Mouse (Mus musculus) liver, embryonic 12.5 days (tissue): ENCODE results near the gene Lrp1. TPM values are rescaled to one million over a fixed set of nuclear protein-coding genes. Genes with fewer than 3 reads are reported as not detected.

Experiments
- ATAC-seq: fragments of 200-750 bp; cut with Nextera tagmentation; 2 replicates; pipeline ENCODE4 v1.8.0; 2017; ENCODE audit warnings: moderate number of reproducible peaks, mild to moderate bottlenecking, moderate library complexity
- H3K27ac ChIP-seq: fragments of 300-500 bp; sonication (generic); 2 replicates; pipeline ENCODE4 v1.5.1; 2016; ENCODE audit warnings: mild to moderate bottlenecking
- H3K27me3 ChIP-seq: fragments of 300-500 bp; sonication (generic); replicated peaks from 2 replicates; pipeline ENCODE4 v1.6.1; 2016; ENCODE audit warnings: mild to moderate bottlenecking, moderate library complexity
- H3K36me3 ChIP-seq: fragments of 300-500 bp; sonication (generic); 2 replicates; pipeline ENCODE4 v1.6.1; 2016; ENCODE audit warnings: mild to moderate bottlenecking, moderate library complexity
- H3K4me1 ChIP-seq: fragments of 300-500 bp; sonication (generic); 2 replicates; pipeline ENCODE4 v1.6.1; 2016
- H3K4me2 ChIP-seq: fragments of 300-500 bp; sonication (generic); 2 replicates; pipeline ENCODE4 v1.6.1; 2016; ENCODE audit warnings: mild to moderate bottlenecking, moderate library complexity
- H3K4me3 ChIP-seq: fragments of 300-500 bp; sonication (generic); 2 replicates; pipeline ENCODE4 v1.5.1; 2016; ENCODE audit warnings: mild to moderate bottlenecking, moderate library complexity
- H3K9ac ChIP-seq: fragments of 300-500 bp; sonication (generic); 2 replicates; pipeline ENCODE4 v1.6.1; 2016; ENCODE audit warnings: mild to moderate bottlenecking, moderate library complexity
- H3K9me3 ChIP-seq: fragments of 300-500 bp; sonication (generic); replicated peaks from 2 replicates; pipeline ENCODE4 v1.6.1; 2016; ENCODE audit warnings: mild to moderate bottlenecking, moderate library complexity
- WGBS: fragments of 180-500 bp; shearing (Covaris S2); methylation state at CpG from one replicate; pipeline ENCODE4 v1.1.7; 2016; ENCODE audit not compliant: insufficient replicate concordance; 5-methylcytosine and 5-hydroxymethylcytosine counted together
- polyA plus RNA-seq: library from polyadenylated mRNA; unstranded; fragments of >200 nt; fragmentation: Nextera tagmentation; extraction: Ambion mirVana; gene quantifications from 2 replicates; pipeline ENCODE4 v1.2.1, GENCODE M21; 2016

The Lrp1 gene
- polyA plus RNA-seq, 1 experiment from 2014 or later, result 22.8 TPM

DNA sequence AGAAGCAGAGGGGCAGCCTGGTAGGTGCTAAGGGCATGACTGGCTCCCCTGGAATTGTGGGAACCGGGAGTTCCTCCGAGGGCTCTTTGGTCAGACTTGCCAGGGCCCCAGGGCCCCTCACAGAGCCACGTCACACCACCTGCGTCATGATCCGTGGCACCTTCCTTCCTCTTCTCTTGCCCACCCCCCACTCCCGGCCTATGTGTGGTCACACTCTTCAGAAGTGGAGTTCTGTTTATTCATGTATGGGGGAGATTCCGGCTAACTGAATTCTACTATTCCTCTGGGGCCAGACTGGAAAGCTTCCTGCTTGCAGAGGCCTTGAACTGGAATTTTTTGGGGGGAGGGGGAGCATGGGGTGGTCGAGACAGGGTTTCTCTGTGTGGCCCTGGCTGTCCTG is 57.1 kb downstream of the Lrp1 start:
- Histone ChIP-seq H3K4me3 (no peak overlapping the region), H3K27me3 (peaks cover 17% of the 10 kb centered on the region), H3K9ac (no peak overlapping the region), H3K4me1 (no peaks in the 10 kb centered on the region), H3K4me2 (no peak overlapping the region), H3K27ac (no peak overlapping the region), H3K9me3 (no peaks in the 10 kb centered on the region), H3K36me3 (peaks cover 62% of the 10 kb centered on the region)
- WGBS, result 36% methylated on average over 8 of the region's 8 CpGs
- ATAC-seq, result no peak

DNA sequence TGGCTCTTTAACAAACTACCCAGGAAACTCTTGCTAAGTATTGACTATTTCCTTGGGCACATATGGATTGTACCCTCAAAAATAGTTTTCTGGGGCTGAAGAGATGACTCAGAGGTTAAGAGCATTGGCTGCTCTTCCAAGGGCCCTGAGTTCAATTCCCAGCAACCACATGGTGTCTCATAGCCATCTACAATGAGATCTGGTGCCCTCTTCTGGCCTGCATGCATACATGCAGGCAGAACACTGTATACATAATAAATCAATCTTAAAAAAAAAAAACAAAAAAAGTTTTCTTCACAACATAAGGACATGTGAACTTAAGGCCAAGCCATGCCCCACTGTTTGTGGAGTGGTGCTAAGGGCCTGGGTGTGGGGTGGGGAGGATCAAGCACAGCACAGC is 59.8 kb downstream of the Lrp1 start:
- peaks cover 5% of the 10 kb centered on the region for H3K27me3 ChIP-seq
- no peaks in the 10 kb centered on the region for H3K9me3 ChIP-seq
- no peaks in the 10 kb centered on the region for H3K4me1 ChIP-seq
- H3K27ac ChIP-seq, result no peak overlapping the region
- H3K4me3 ChIP-seq, result no peak overlapping the region
- H3K4me2 ChIP-seq, result no peak overlapping the region
- no peak overlapping the region for H3K9ac ChIP-seq
- no peak for ATAC-seq
- H3K36me3 ChIP-seq, result peaks cover 66% of the 10 kb centered on the region

DNA sequence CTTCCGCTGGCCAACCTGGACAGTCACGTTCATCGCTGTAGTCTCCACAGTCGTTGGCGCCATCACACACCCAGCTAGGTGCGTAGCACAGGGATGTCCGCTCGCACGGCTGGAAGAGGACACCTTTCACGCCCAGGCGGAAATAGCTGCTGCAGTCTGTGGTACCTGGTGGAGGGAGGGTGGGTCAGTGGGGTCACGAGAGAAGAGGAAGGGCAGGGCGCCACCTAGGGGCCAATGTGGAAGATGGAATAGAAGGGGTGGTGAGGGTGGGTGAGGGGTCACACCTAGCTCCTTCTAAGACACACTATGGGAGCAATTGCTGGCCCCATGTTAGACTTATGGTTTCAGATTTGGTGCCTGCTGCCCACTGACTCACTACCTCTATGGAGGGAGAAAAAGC is 63.6 kb downstream of the Lrp1 start:
- Histone ChIP-seq H3K27ac (no peak overlapping the region), H3K4me3 (no peak overlapping the region), H3K4me1 (no peaks in the 10 kb centered on the region), H3K9ac (no peak overlapping the region), H3K36me3 (peaks cover 88% of the 10 kb centered on the region), H3K27me3 (no peaks in the 10 kb centered on the region), H3K9me3 (no peaks in the 10 kb centered on the region), H3K4me2 (no peak overlapping the region)
- no peak for ATAC-seq
- WGBS, result 80% methylated on average over 13 of the region's 13 CpGs

DNA sequence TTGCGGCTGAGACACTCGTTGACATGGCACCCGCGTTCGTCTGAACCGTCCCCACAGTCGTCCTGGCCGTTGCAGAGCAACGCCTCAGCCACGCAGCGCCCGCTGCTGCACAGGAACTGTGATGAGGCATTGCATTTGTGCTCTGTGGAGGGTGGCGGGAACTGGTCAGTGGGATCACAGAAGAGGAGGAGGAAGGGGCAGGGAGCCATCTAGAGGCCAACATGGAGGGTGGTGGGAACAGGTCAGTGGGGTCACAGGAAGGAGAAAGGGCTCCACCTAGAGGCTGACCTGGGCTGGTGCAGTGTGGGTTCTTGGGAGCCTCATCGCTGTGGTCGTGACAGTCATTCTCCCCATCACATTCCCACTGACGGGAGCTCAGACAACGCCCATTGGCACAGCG is 65.2 kb downstream of the Lrp1 start:
- H3K9ac ChIP-seq, result no peak overlapping the region
- H3K36me3 ChIP-seq, result peaks cover 95% of the 10 kb centered on the region
- WGBS, result 59% methylated on average over 18 of the region's 18 CpGs
- no peak overlapping the region for H3K27ac ChIP-seq
- H3K4me2 ChIP-seq, result no peak overlapping the region
- H3K27me3 ChIP-seq, result 0 out of 2 replicates have a peak, but pooled peaks cover 4% of the 10 kb centered on the region
- H3K4me1 ChIP-seq, result no peaks in the 10 kb centered on the region
- no peak for ATAC-seq
- no peaks in the 10 kb centered on the region for H3K9me3 ChIP-seq
- no peak overlapping the region for H3K4me3 ChIP-seq

DNA sequence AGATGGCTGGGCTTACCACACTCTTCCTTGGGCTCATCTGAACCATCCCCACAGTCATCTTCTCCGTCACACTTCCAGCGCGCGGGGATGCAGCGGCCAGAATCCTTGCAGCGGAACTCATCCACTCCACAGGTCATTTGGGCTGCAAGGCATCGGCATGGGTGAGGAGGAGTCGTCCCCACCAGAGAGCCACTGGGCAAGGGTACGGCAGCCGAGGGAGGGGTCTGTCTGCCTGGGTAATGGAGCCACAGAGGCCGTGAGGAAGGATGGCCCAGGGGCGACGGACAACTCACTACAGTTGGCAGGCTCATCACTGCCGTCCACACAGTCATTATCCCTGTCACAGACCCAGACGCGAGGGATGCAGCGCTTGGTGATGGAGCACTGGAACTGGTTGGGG is 71.1 kb downstream of the Lrp1 start:
- H3K4me2 ChIP-seq, result no peak overlapping the region
- H3K9ac ChIP-seq, result no peak overlapping the region
- H3K27ac ChIP-seq, result no peak overlapping the region
- no peaks in the 10 kb centered on the region for H3K9me3 ChIP-seq
- no peaks in the 10 kb centered on the region for H3K4me1 ChIP-seq
- peaks cover 20% of the 10 kb centered on the region for H3K27me3 ChIP-seq
- no peak for ATAC-seq
- H3K4me3 ChIP-seq, result no peak overlapping the region
- WGBS, result 83% methylated on average over 17 of the region's 17 CpGs
- peaks cover 90% of the 10 kb centered on the region for H3K36me3 ChIP-seq

DNA sequence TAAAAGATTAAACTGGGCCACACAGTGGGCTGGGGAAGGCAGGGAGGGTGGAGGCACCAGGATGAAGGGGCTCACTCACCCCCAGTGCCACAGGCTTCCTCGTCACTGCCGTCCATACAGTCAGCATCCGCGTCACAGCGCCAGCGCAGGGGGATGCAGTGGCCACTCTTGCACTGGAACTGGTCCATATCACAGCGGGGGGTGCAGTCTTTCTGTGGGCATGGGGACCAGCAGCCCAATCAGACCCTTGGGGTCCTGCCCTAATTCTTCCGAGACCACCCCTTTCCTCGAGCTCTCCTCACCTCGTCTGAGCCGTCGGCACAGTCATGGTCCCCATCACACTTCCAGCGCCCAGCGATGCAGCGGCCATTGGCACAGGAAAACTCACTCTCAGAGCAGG is 72.7 kb downstream of the Lrp1 start:
- 84% methylated on average over 15 of the region's 15 CpGs for WGBS
- Histone ChIP-seq H3K27me3 (peaks cover 20% of the 10 kb centered on the region), H3K4me2 (no peak overlapping the region), H3K27ac (no peak overlapping the region), H3K4me1 (no peaks in the 10 kb centered on the region), H3K9me3 (no peaks in the 10 kb centered on the region), H3K36me3 (peaks cover 82% of the 10 kb centered on the region), H3K4me3 (no peak overlapping the region), H3K9ac (no peak overlapping the region)
- no peak for ATAC-seq

DNA sequence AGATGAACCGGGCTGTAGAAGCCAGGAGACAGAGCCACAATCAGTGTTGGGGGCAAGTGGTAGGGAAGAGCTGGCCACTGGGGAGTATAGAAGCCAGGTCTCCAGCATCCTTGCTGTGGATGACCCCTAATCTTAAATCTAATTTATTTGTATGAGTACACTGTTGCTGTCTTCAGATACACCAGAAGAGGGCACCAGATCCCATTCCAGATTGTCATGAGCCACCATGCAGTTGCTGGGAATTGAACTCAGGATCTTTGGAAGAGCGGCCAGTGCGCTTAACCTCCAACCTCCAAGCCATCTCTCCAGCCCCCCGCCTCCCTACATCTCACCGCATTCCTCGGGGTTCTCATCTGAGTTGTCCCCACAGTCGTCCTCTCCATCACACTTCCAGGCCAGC is 74.4 kb downstream of the Lrp1 start:
- H3K4me2 ChIP-seq, result no peak overlapping the region
- no peak overlapping the region for H3K27ac ChIP-seq
- H3K27me3 ChIP-seq, result peaks cover 26% of the 10 kb centered on the region
- peaks cover 82% of the 10 kb centered on the region for H3K36me3 ChIP-seq
- no peak overlapping the region for H3K4me3 ChIP-seq
- H3K4me1 ChIP-seq, result no peaks in the 10 kb centered on the region
- WGBS, result 63% methylated on average over 7 of the region's 7 CpGs
- no peaks in the 10 kb centered on the region for H3K9me3 ChIP-seq
- no peak overlapping the region for H3K9ac ChIP-seq
- no peak for ATAC-seq

DNA sequence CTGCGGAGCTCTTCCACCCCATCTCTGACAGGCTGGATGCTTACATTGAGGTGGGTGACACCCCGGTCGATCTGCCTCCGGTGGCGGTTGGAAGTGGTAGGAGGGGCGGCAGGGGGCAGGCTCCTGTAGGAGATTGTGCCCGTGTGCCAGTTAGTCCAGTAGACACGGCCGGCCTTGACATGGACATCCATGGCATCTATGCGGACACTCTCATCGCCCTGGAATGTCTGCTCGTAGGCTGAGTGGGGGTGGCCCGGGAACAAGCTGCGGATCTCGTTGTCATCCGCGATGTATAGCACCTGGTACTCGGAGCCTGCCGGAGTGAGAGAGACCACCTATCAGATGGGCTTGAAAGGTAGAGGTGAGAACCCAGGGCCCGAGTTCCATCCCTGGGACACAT is 76.6 kb downstream of the Lrp1 start:
- Histone ChIP-seq H3K27ac (no peak overlapping the region), H3K27me3 (peaks cover 26% of the 10 kb centered on the region), H3K9me3 (no peaks in the 10 kb centered on the region), H3K4me3 (no peak overlapping the region), H3K36me3 (peaks cover 76% of the 10 kb centered on the region), H3K9ac (no peak overlapping the region), H3K4me2 (no peak overlapping the region), H3K4me1 (no peaks in the 10 kb centered on the region)
- 82% methylated on average over 20 of the region's 20 CpGs for WGBS
- no peak for ATAC-seq

DNA sequence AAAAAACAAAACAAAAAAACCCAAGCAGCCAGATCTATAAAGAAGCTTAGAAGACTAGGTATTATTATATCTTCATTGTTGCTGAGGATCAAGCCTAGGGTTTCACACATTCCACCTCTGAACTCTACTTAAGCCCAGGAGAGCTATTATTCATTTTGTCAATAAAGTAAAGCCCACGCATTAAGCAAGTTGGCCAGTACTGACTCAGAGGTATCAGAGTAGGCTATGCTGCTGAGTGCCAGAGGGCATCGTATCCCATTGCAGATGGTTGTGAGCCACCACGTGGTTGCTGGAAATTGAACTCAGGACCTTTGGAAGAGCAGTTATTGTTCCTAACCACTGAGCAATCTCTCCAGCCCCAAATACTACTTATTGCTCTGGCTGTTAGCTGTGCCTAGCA is 77.0 kb downstream of the Lrp1 start:
- no peak overlapping the region for H3K4me2 ChIP-seq
- no peak for ATAC-seq
- 66% methylated on average over 3 of the region's 3 CpGs for WGBS

DNA sequence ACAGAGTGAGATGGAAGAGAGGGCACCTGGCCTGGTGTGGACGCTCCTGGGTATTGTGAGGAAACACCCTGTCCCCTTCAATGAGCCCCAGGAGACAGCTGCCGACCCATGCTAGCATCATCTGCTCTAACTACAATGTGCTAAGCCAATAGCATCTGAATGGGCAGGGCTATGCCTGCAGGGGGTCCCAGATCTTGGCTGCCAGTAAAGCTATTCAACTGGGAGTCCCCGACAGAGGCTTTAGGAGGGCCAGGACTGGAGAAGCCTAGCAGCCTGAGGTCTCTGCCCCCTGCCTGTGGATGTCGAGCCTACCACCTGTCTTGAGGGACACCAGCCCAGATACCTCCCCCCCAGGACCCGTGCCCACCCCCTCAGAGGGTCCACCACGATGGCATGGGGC is 78.2 kb downstream of the Lrp1 start:
- ATAC-seq, result no peak
- no peaks in the 10 kb centered on the region for H3K4me1 ChIP-seq
- H3K27me3 ChIP-seq, result peaks cover 38% of the 10 kb centered on the region
- H3K4me3 ChIP-seq, result no peak overlapping the region
- no peak overlapping the region for H3K9ac ChIP-seq
- H3K4me2 ChIP-seq, result no peak overlapping the region
- peaks cover 68% of the 10 kb centered on the region for H3K36me3 ChIP-seq
- no peak overlapping the region for H3K27ac ChIP-seq
- no peaks in the 10 kb centered on the region for H3K9me3 ChIP-seq
- WGBS, result 56% methylated on average over 6 of the region's 6 CpGs

More for the DNA sequence above, 77.0 kb downstream of the Lrp1 start:
- Histone ChIP-seq H3K9me3 (no peaks in the 10 kb centered on the region), H3K4me1 (no peaks in the 10 kb centered on the region), H3K4me3 (no peak overlapping the region), H3K27me3 (peaks cover 28% of the 10 kb centered on the region), H3K9ac (no peak overlapping the region), H3K27ac (no peak overlapping the region), H3K36me3 (peaks cover 75% of the 10 kb centered on the region)

DNA sequence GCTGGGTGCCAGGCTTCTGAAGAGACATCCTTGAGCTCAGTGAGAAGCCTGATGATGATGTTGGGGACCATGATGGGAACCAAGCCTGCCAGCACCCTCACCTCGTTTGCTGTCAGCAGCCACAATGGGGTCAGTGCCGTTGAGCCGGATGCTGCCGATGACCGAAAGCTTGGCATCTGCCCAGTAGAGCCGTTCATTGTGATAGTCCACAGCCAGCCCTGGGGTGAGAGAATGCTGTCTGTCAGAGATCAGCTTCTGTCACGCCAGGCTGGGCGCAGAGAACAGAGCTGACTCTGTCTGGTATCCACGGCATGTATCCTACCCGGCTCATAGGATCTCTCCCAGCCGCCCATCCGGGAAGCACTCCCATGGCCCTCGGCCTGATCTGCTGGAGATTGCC is 78.9 kb downstream of the Lrp1 start:
- Histone ChIP-seq H3K4me2 (no peak overlapping the region), H3K27ac (no peak overlapping the region), H3K9me3 (no peaks in the 10 kb centered on the region), H3K27me3 (peaks cover 44% of the 10 kb centered on the region), H3K4me3 (no peak overlapping the region), H3K36me3 (peaks cover 68% of the 10 kb centered on the region), H3K4me1 (no peaks in the 10 kb centered on the region), H3K9ac (no peak overlapping the region)
- no peak for ATAC-seq
- 83% methylated on average over 13 of the region's 13 CpGs for WGBS

DNA sequence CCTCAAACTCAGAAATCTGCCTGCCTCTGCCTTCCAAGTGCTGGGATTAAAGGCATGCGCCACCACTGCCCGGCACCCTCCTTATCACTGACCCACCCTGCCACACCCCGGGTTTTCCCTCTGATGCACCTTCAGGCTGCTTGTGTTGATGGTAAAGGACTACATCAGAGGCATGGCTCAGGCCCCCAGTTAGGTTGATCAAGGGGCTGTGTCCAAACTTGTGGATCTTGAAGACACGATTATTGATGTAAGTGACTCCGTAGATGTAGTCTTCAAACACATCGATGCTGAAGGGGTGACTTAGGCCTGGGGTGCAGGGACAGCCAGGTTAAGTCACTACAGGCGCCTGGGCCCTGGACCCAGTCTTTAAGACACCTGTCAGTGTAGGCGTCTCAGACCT is 79.4 kb downstream of the Lrp1 start:
- H3K36me3 ChIP-seq, result peaks cover 63% of the 10 kb centered on the region

DNA sequence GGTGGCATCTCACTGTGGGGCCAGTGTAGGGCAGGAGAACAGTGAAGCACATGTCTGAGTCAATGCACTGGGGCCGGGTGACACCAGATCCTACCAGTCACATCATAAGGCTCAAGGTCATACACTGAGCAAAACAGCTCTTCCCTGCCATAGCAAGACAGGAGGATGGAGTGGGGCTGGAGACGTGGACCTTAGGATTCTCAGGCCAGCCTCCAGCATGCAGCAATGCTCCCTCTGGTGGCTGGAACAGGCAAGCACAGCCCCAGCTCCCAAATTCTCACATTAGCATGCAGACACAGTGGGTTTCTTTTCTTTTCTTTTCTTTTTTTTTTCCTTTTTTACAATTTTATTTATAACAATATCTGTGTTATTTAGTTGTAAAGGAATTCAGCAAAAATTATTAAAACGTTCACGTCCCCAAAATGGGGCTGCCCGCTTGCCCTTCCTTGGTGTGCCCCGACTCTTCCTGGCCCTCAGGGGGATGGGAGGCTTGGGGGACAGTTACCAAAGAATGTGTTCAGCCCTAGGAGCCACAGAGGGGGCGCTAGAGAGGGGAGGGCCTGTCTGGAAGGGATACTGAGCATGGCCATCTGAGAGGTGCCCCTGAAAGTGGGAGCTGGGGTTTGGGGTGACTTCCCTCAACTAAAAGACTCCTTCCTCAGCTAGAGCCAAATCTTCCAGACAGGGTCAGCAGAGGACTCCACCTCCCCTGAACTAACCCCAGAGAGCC is 82.9 kb downstream of the Lrp1 start:
- Histone ChIP-seq H3K4me1 (peaks cover 16% of the 10 kb centered on the region), H3K9me3 (no peaks in the 10 kb centered on the region), H3K27me3 (peaks cover 80% of the 10 kb centered on the region), H3K9ac (no peak overlapping the region), H3K4me2 (no peak overlapping the region), H3K27ac (no peak overlapping the region), H3K4me3 (no peak overlapping the region), H3K36me3 (peaks cover 36% of the 10 kb centered on the region)
- WGBS, result 21% methylated on average over 7 of the region's 7 CpGs
- no peak for ATAC-seq

More for the DNA sequence above, 79.4 kb downstream of the Lrp1 start:
- Histone ChIP-seq H3K4me1 (no peaks in the 10 kb centered on the region), H3K4me3 (no peak overlapping the region), H3K9ac (no peak overlapping the region), H3K4me2 (no peak overlapping the region), H3K9me3 (no peaks in the 10 kb centered on the region), H3K27ac (no peak overlapping the region), H3K27me3 (peaks cover 50% of the 10 kb centered on the region)
- ATAC-seq, result no peak
- 70% methylated on average over 8 of the region's 8 CpGs for WGBS
